ENCODE assay signal across 7 mouse cellular contexts in the genomic region with DNA sequence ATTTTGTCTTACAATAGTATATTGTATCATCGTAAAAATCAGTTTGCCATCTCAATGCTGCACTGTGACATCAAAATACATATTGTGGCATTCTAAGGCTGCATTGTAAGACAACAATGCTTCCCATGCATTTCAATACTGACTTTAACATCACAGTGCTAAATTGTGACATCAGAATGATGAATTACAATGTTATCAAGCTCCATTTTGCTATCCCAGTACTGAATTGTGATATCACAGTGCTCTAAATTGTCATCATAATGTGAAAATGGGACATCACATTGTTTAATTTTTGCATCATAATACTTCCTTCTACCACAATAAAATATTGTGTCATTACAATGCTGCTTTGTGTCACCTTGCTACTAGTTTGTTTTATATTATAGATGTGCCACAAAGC.
A peak's percentile ranks its signal among the peaks of the same experiment; 100 is the strongest.
DNase-seq lines count a peak whose midpoint lies in the region; ATAC-seq and TF ChIP-seq lines count a peak whose summit lies in the region.

No protein-coding gene starts in this region.

- no peak for TF ChIP-seq CTCF in lung, embryonic 14.5 days (IDR thresholded peaks at IDR 0.05; ENCODE audit: low read depth)
- TF ChIP-seq CTCF in lung, adult 2 months (IDR thresholded peaks at IDR 0.05; ENCODE audit: insufficient read depth, low read length): no peak

- no peaks in the 10 kb centered on the region for H3K9me3 ChIP-seq in lung, embryonic 14.5 days (ENCODE audit: low read depth, low read length)
- no peaks in the 10 kb centered on the region for H3K9me3 ChIP-seq in forebrain, embryonic 15.5 days
- no peaks in the 10 kb centered on the region for H3K9me3 ChIP-seq in limb, embryonic 14.5 days (ENCODE audit: control insufficient read depth, low read length)
- H3K9me3 ChIP-seq in stomach, embryonic 15.5 days: no peaks in the 10 kb centered on the region

- peak overlapping the region; percentile 40 for H3K4me3 ChIP-seq in lung, embryonic 14.5 days (ENCODE audit: low read depth, low read length)
- no peak overlapping the region for H3K4me3 ChIP-seq in lung, adult 2 months (replicated peaks; ENCODE audit: extremely low read depth, low read depth, low read length)
- H3K4me3 ChIP-seq in forebrain, embryonic 15.5 days: peak overlapping the region; percentile 51
- peak overlapping the region; percentile 42 for H3K4me3 ChIP-seq in limb, embryonic 14.5 days (replicated peaks; ENCODE audit: low read length)
- peak overlapping the region; percentile 47 for H3K4me3 ChIP-seq in stomach, embryonic 15.5 days (replicated peaks)

- H3K4me2 ChIP-seq in lung, embryonic 14.5 days: peak overlapping the region; percentile 59
- H3K4me2 ChIP-seq in forebrain, embryonic 15.5 days (replicated peaks): peak overlapping the region; percentile 50
- peak overlapping the region; percentile 52 for H3K4me2 ChIP-seq in limb, embryonic 14.5 days (replicated peaks; ENCODE audit: low read depth, low read length, severe bottlenecking)
- H3K4me2 ChIP-seq in stomach, embryonic 15.5 days: peak overlapping the region; percentile 68

- no peak for ATAC-seq in lung, embryonic 14.5 days (ENCODE audit: insufficient read depth)
- ATAC-seq in forebrain, embryonic 15.5 days (replicated peaks): peak; percentile 17
- no peak for ATAC-seq in limb, embryonic 14.5 days (ENCODE audit: low FRiP score, low read depth)
- ATAC-seq in stomach, embryonic 15.5 days (ENCODE audit: insufficient read depth, low FRiP score, low read depth): no peak

- no peak overlapping the region for H3K9ac ChIP-seq in lung, embryonic 14.5 days
- peak overlapping the region; percentile 66; the same call in 1 of the 2 replicates for H3K9ac ChIP-seq in forebrain, embryonic 15.5 days (replicated peaks)
- peak overlapping the region; percentile 66 for H3K9ac ChIP-seq in limb, embryonic 14.5 days (ENCODE audit: low read depth, low read length, severe bottlenecking)
- 0 out of 2 replicates have a peak overlapping the region, but pooled peaks have one; percentile 7 for H3K9ac ChIP-seq in stomach, embryonic 15.5 days

- no peaks in the 10 kb centered on the region for H3K36me3 ChIP-seq in lung, embryonic 14.5 days (ENCODE audit: insufficient read depth)
- H3K36me3 ChIP-seq in forebrain, embryonic 15.5 days: no peaks in the 10 kb centered on the region
- no peaks in the 10 kb centered on the region for H3K36me3 ChIP-seq in limb, embryonic 14.5 days (ENCODE audit: control insufficient read depth, insufficient read depth, low read length)
- no peaks in the 10 kb centered on the region for H3K36me3 ChIP-seq in stomach, embryonic 15.5 days

- H3K27me3 ChIP-seq in lung, embryonic 14.5 days (ENCODE audit: insufficient read depth, low read length): no peaks in the 10 kb centered on the region
- H3K27me3 ChIP-seq in forebrain, embryonic 15.5 days: no peaks in the 10 kb centered on the region
- H3K27me3 ChIP-seq in limb, embryonic 14.5 days (ENCODE audit: control insufficient read depth, insufficient read depth, low read length): no peaks in the 10 kb centered on the region
- H3K27me3 ChIP-seq in stomach, embryonic 15.5 days (replicated peaks): no peaks in the 10 kb centered on the region

- no peaks in the 10 kb centered on the region for H3K4me1 ChIP-seq in lung, embryonic 14.5 days (ENCODE audit: insufficient read depth)
- H3K4me1 ChIP-seq in lung, adult 2 months (ENCODE audit: control insufficient read depth, insufficient read depth, low read length): no peaks in the 10 kb centered on the region
- H3K4me1 ChIP-seq in forebrain, embryonic 15.5 days: no peaks in the 10 kb centered on the region
- no peaks in the 10 kb centered on the region for H3K4me1 ChIP-seq in limb, embryonic 14.5 days (ENCODE audit: control insufficient read depth, insufficient read depth, low read length)
- H3K4me1 ChIP-seq in stomach, embryonic 15.5 days: no peaks in the 10 kb centered on the region

- no peak for TF ChIP-seq POLR2A in lung, adult 2 months (IDR thresholded peaks at IDR 0.05; ENCODE audit: borderline replicate concordance, extremely low read depth, low read depth, low read length)
- TF ChIP-seq POLR2A in limb, embryonic 14.5 days (IDR thresholded peaks at IDR 0.05; ENCODE audit: borderline replicate concordance, extremely low read depth, insufficient read depth, insufficient read length): no peak

- 98% methylated on average over 1 of the region's 1 CpGs for WGBS in lung, embryonic 14.5 days
- 94% methylated on average over 1 of the region's 1 CpGs for WGBS in lung, adult 2 months
- 82% methylated on average over 1 of the region's 1 CpGs for WGBS in forebrain, embryonic 15.5 days
- WGBS in limb, embryonic 14.5 days: 98% methylated on average over 1 of the region's 1 CpGs
- 88% methylated on average over 1 of the region's 1 CpGs for WGBS in stomach, embryonic 15.5 days

- no peak for DNase-seq in lung, embryonic 14.5 days
- DNase-seq in lung, adult 2 months: no peak
- no peak for DNase-seq in limb, embryonic 14.5 days (ENCODE audit: low spot score)
- DNase-seq in cerebellum, adult 9-11 months: no peak
- no peak for DNase-seq in cerebellum, postnatal 4 days (ENCODE audit: low spot score in 2 of 2)

- no peak overlapping the region for H3K27ac ChIP-seq in lung, embryonic 14.5 days (ENCODE audit: low read depth)
- H3K27ac ChIP-seq in forebrain, embryonic 15.5 days (replicated peaks): peak overlapping the region; percentile 69; the same call in 1 of the 2 replicates
- no peak overlapping the region for H3K27ac ChIP-seq in limb, embryonic 14.5 days (replicated peaks; ENCODE audit: low read depth, low read length)
- H3K27ac ChIP-seq in stomach, embryonic 15.5 days: no peak overlapping the region
